Mouse (Mus musculus): ENCODE data around the gene Olfr1030. TPM values are rescaled to one million over a fixed set of nuclear protein-coding genes. Genes with fewer than 3 reads are reported as not detected.
A peak's percentile ranks its signal among the peaks of the same experiment; 100 is the strongest.
"Not testable (repeated sequence)": the region's sequence is repeated elsewhere in the genome, so short reads cannot be mapped to it uniquely, and the experiment has no call there.

The Olfr1030 gene
- not detected in 2 replicates for polyA plus RNA-seq (2016; fragmentation: Nextera tagmentation; extraction: Ambion mirVana)

DNA sequence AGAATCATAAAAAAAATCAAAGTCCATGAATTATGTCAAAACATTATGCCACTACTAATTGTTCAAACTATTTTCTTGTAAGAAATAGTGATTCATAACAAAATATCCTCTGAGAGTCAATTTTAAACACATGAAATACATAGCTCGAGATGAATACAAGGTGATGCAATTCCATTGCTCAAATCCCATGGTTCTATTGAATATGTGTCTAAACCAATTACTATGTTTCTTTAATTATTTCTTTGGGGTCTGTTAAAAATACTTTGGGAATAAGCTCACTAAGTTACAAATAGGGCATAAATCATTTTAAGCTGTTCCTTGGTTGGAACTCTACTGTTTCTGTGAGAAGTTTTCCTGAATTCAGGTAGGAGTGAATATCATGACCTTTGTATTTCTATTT, at the start of gene Olfr1030:
Olfr1030 (plus strand) TSS at position 301 of the 400 bp plus-strand sequence.
- H3K36me3 ChIP-seq = no peaks in the 10 kb centered on the region
- no peak within 1 kb of the TSS for H3K27ac ChIP-seq
- H3K4me1 ChIP-seq (replicated peaks) = no peaks in the 10 kb centered on the region
- no peaks in the 10 kb centered on the region for H3K27me3 ChIP-seq
- no peak for ATAC-seq (ENCODE audit: insufficient number of reproducible peaks, insufficient read depth, low FRiP score, low TSS enrichment, low read depth)
- H3K4me3 ChIP-seq (replicated peaks) = no peak within 1 kb of the TSS
- H3K9ac ChIP-seq (replicated peaks) = no peak within 1 kb of the TSS
- H3K4me2 ChIP-seq = no peak within 1 kb of the TSS
- H3K9me3 ChIP-seq = no peaks in the 10 kb centered on the region
- WGBS = 65% methylated on average over 1 of the region's 1 CpGs

DNA sequence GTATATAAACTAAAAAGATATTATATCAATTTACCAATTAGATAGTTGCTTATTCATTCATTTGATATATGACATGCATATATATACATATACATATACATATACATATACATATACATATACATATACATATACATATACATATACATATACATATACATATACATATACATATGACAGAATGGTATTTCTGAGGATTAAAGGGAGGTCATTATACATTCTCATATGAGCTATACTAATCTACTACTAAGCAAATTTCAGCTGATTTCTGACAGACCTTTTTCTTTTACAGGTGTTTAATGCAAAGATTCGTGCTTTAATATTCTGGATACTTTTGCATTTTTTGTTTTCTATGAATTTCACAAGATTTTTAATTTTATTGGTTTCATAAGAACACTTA, 28.9 kb upstream of the Olfr1030 start, which contains the start of gene Olfr1028:
Olfr1028 (plus strand) TSS at position 301 of the 400 bp plus-strand sequence.
- WGBS = 76% methylated on average over 1 of the region's 1 CpGs
- Histone ChIP-seq H3K9me3 (no peaks in the 10 kb centered on the region), H3K4me1 (replicated peaks) (no peaks in the 10 kb centered on the region), H3K4me2 (no peak within 1 kb of the TSS), H3K4me3 (replicated peaks) (no peak within 1 kb of the TSS), H3K27ac (no peak within 1 kb of the TSS), H3K36me3 (no peaks in the 10 kb centered on the region), H3K9ac (replicated peaks) (no peak within 1 kb of the TSS), H3K27me3 (no peaks in the 10 kb centered on the region)
- ATAC-seq (ENCODE audit: insufficient number of reproducible peaks, insufficient read depth, low FRiP score, low TSS enrichment, low read depth) = no peak

DNA sequence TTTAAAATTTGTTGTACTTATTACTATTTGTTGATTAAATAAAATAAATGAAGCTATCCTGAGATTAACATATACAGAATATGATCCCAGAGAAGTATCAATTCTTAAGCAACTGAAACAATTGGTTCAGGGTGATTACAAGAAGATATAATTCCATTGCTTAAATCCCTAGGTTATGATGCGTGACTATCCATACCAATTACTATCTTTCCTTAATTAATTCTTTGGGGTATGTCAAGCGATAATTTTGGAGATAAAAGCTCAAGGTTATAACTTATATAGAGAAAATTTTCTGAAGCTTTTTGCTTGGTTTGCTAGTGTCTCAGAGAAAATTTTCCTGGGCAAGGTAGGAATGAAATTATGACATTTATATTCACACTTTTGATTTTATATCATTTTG, 5.5 kb upstream of the Olfr1030 start, which contains the start of gene Olfr1029:
Olfr1029 (plus strand) TSS at position 301 of the 400 bp plus-strand sequence.
- Histone ChIP-seq H3K27ac (no peak within 1 kb of the TSS), H3K4me1 (replicated peaks) (no peaks in the 10 kb centered on the region), H3K36me3 (no peaks in the 10 kb centered on the region), H3K4me3 (replicated peaks) (no peak within 1 kb of the TSS), H3K9ac (replicated peaks) (no peak within 1 kb of the TSS), H3K27me3 (no peaks in the 10 kb centered on the region), H3K4me2 (no peak within 1 kb of the TSS), H3K9me3 (no peaks in the 10 kb centered on the region)
- no peak for ATAC-seq (ENCODE audit: insufficient number of reproducible peaks, insufficient read depth, low FRiP score, low TSS enrichment, low read depth)
- 82% methylated on average over 2 of the region's 2 CpGs for WGBS

- Histone ChIP-seq H3K9ac (replicated peaks) (no peak within 1 kb of the TSS), H3K27me3 (no peaks in the 10 kb centered on the region), H3K4me2 (no peak within 1 kb of the TSS), H3K27ac (no peak within 1 kb of the TSS), H3K9me3 (no peaks in the 10 kb centered on the region), H3K4me1 (replicated peaks) (no peaks in the 10 kb centered on the region), H3K36me3 (no peaks in the 10 kb centered on the region), H3K4me3 (replicated peaks) (no peak within 1 kb of the TSS)
- ATAC-seq (ENCODE audit: insufficient number of reproducible peaks, insufficient read depth, low FRiP score, low TSS enrichment, low read depth) = no peak
- WGBS = 58% methylated on average over 3 of the region's 3 CpGs
Observed at GRCm38 (mm10) chr2:85990004-85990403, 10.9 kb downstream of the Olfr1030 start, which contains the start of gene Olfr1031. Gene Olfr1031 (plus strand): TSS chr2:85990304.

DNA sequence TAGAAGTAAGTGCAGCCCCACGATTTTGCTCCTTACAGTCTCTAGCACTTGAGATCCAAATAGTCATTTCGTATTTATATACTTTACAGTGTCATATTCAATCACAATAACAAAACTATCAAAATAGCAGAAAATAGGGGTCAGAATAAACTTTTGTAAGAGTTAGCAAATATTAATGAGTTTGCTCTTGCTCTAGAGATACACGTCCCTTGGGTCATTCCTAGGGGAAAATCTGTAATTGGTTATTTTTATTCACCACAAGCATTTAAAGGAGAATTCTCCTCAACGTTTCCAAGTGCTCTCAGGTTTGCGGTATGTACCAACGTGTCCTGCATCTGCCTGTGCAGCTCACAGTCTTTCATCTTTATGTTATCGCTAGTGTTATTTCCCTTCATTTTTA, 26.2 kb downstream of the Olfr1030 start, which contains the start of gene Olfr1032:
Olfr1032 (plus strand) TSS at position 301 of the 400 bp plus-strand sequence.
- H3K4me2 ChIP-seq = no peak within 1 kb of the TSS
- no peaks in the 10 kb centered on the region for H3K36me3 ChIP-seq
- no peak within 1 kb of the TSS for H3K9ac ChIP-seq (replicated peaks)
- no peaks in the 10 kb centered on the region for H3K9me3 ChIP-seq
- H3K27ac ChIP-seq = no peak within 1 kb of the TSS
- H3K4me1 ChIP-seq (replicated peaks) = no peaks in the 10 kb centered on the region
- no peak for ATAC-seq (ENCODE audit: insufficient number of reproducible peaks, insufficient read depth, low FRiP score, low TSS enrichment, low read depth)
- no peaks in the 10 kb centered on the region for H3K27me3 ChIP-seq
- H3K4me3 ChIP-seq (replicated peaks) = no peak within 1 kb of the TSS
- 87% methylated on average over 7 of the region's 7 CpGs for WGBS

DNA sequence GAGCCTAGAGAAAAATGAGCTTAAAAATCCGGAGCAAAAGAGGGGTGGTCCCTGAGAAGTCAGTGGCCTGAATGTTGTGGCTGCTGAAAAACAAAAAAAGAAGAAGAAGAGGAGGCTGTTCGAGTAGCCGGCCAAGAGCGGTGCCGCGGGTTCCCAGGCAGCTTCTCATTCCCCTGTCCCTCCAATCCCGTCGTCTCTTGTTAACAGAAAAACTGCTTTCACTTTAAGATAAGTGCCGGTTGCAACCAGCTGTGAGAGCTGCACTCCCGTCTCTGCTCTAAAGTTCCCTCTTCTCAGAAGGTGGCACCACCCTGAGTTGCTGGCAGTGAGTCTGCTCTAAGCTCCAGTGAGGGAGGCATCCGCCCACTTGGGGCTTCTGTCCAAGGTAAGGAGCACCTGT, 41.3 kb downstream of the Olfr1030 start, which contains the start of gene Olfr1033:
Olfr1033 (plus strand) TSS at position 228 of the 400 bp plus-strand sequence.
- H3K9ac ChIP-seq (replicated peaks); H3K27ac ChIP-seq; H3K36me3 ChIP-seq; H3K4me1 ChIP-seq (replicated peaks); ATAC-seq (ENCODE audit: insufficient number of reproducible peaks, insufficient read depth, low FRiP score, low TSS enrichment, low read depth); H3K27me3 ChIP-seq; H3K9me3 ChIP-seq: not testable (repeated sequence)
- Histone ChIP-seq H3K4me2 (peak within 1 kb of the TSS; percentile 54), H3K4me3 (replicated peaks) (peak within 1 kb of the TSS; percentile 37)
- WGBS = 6% methylated on average over 11 of the region's 11 CpGs

DNA sequence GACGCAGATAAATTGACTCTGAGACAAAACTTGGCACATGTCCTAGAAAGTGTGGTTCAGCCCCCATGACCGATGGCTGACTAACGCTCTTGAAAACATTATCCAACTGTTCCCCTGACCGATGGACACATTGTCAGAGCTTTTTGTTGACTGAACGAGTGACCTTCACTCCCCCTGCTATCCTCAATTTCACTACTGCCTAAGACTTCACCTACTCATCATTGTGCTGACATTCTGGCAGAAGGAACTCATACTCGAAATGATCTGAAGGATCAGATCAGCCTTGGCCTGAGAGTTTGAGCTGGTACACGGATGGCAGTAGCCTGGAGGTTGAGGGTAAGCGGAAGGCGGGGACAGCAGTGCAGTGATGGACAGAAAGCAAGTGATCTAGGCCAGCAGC, 42.4 kb downstream of the Olfr1030 start:
- 86% methylated on average over 4 of the region's 9 CpGs for WGBS

More for the DNA sequence above, 42.4 kb downstream of the Olfr1030 start:
- H3K9me3 ChIP-seq; ATAC-seq (ENCODE audit: insufficient number of reproducible peaks, insufficient read depth, low FRiP score, low TSS enrichment, low read depth); H3K27me3 ChIP-seq; H3K4me2 ChIP-seq; H3K4me3 ChIP-seq (replicated peaks); H3K4me1 ChIP-seq (replicated peaks); H3K27ac ChIP-seq; H3K36me3 ChIP-seq; H3K9ac ChIP-seq (replicated peaks): not testable (repeated sequence)

Other genes starting within 250 kb of the Olfr1030 start
- gene Olfr1012, start 216.5 kb upstream of the Olfr1030 start, polyA plus RNA-seq (2016; fragmentation: Nextera tagmentation; extraction: Ambion mirVana) = not detected in 2 replicates
- not detected in 2 replicates for gene Olfr1013, start 212.2 kb upstream of the Olfr1030 start, polyA plus RNA-seq (2016; fragmentation: Nextera tagmentation; extraction: Ambion mirVana)
- not detected in 2 replicates for gene Olfr1014, start 206.6 kb upstream of the Olfr1030 start, polyA plus RNA-seq (2016; fragmentation: Nextera tagmentation; extraction: Ambion mirVana)
- gene Olfr1015, start 197.3 kb upstream of the Olfr1030 start, polyA plus RNA-seq (2016; fragmentation: Nextera tagmentation; extraction: Ambion mirVana) = not detected in 2 replicates
- not detected in 2 replicates for gene Olfr1016, start 176.7 kb upstream of the Olfr1030 start, polyA plus RNA-seq (2016; fragmentation: Nextera tagmentation; extraction: Ambion mirVana)
- gene Olfr1018, start 160.8 kb upstream of the Olfr1030 start, polyA plus RNA-seq (2016; fragmentation: Nextera tagmentation; extraction: Ambion mirVana) = not detected in 2 replicates
- not detected in 2 replicates for gene Olfr1019, start 133.8 kb upstream of the Olfr1030 start, polyA plus RNA-seq (2016; fragmentation: Nextera tagmentation; extraction: Ambion mirVana)
- not detected in 2 replicates for gene Olfr1020, start 132.2 kb upstream of the Olfr1030 start, polyA plus RNA-seq (2016; fragmentation: Nextera tagmentation; extraction: Ambion mirVana)
- gene Olfr1022, start 110.7 kb upstream of the Olfr1030 start, polyA plus RNA-seq (2016; fragmentation: Nextera tagmentation; extraction: Ambion mirVana) = not detected in 2 replicates
- gene Olfr1023, start 93.6 kb upstream of the Olfr1030 start, polyA plus RNA-seq (2016; fragmentation: Nextera tagmentation; extraction: Ambion mirVana) = not detected in 2 replicates
- not detected in 2 replicates for gene Olfr1024, start 74.2 kb upstream of the Olfr1030 start, polyA plus RNA-seq (2016; fragmentation: Nextera tagmentation; extraction: Ambion mirVana)
- not detected in 2 replicates for gene Olfr1025-ps1, start 64.1 kb upstream of the Olfr1030 start, polyA plus RNA-seq (2016; fragmentation: Nextera tagmentation; extraction: Ambion mirVana)
- not detected in 2 replicates for gene Olfr1026, start 57.7 kb upstream of the Olfr1030 start, polyA plus RNA-seq (2016; fragmentation: Nextera tagmentation; extraction: Ambion mirVana)
- not detected in 2 replicates for gene Olfr1028, start 28.8 kb upstream of the Olfr1030 start, polyA plus RNA-seq (2016; fragmentation: Nextera tagmentation; extraction: Ambion mirVana)
- not detected in 2 replicates for gene Olfr1029, start 5.4 kb upstream of the Olfr1030 start, polyA plus RNA-seq (2016; fragmentation: Nextera tagmentation; extraction: Ambion mirVana)
- not detected in 2 replicates for gene Olfr1031, start 11.0 kb downstream of the Olfr1030 start, polyA plus RNA-seq (2016; fragmentation: Nextera tagmentation; extraction: Ambion mirVana)
- gene Olfr1032, start 26.3 kb downstream of the Olfr1030 start, polyA plus RNA-seq (2016; fragmentation: Nextera tagmentation; extraction: Ambion mirVana) = not detected in 2 replicates
- gene Olfr1033, start 41.4 kb downstream of the Olfr1030 start, polyA plus RNA-seq (2016; fragmentation: Nextera tagmentation; extraction: Ambion mirVana) = not detected in 2 replicates
- 0.04 TPM in 1 of 2 replicates, not detected in the other for gene Olfr1034, start 66.6 kb downstream of the Olfr1030 start, polyA plus RNA-seq (2016; fragmentation: Nextera tagmentation; extraction: Ambion mirVana)
- gene Olfr1036, start 94.7 kb downstream of the Olfr1030 start, polyA plus RNA-seq (2016; fragmentation: Nextera tagmentation; extraction: Ambion mirVana) = not detected in 2 replicates
- not detected in 2 replicates for gene Olfr1037, start 108.1 kb downstream of the Olfr1030 start, polyA plus RNA-seq (2016; fragmentation: Nextera tagmentation; extraction: Ambion mirVana)
- not detected in 2 replicates for gene Olfr1039, start 156.7 kb downstream of the Olfr1030 start, polyA plus RNA-seq (2016; fragmentation: Nextera tagmentation; extraction: Ambion mirVana)
- not detected in 2 replicates for gene Olfr1040, start 167.5 kb downstream of the Olfr1030 start, polyA plus RNA-seq (2016; fragmentation: Nextera tagmentation; extraction: Ambion mirVana)
- not detected in 2 replicates for gene Olfr1042, start 182.6 kb downstream of the Olfr1030 start, polyA plus RNA-seq (2016; fragmentation: Nextera tagmentation; extraction: Ambion mirVana)
- gene Olfr1043, start 188.2 kb downstream of the Olfr1030 start, polyA plus RNA-seq (2016; fragmentation: Nextera tagmentation; extraction: Ambion mirVana) = not detected in 2 replicates
- not detected in 2 replicates for gene Olfr1044, start 198.5 kb downstream of the Olfr1030 start, polyA plus RNA-seq (2016; fragmentation: Nextera tagmentation; extraction: Ambion mirVana)
- not detected in 2 replicates for gene Olfr52, start 206.4 kb downstream of the Olfr1030 start, polyA plus RNA-seq (2016; fragmentation: Nextera tagmentation; extraction: Ambion mirVana)
- gene Olfr1045, start 223.7 kb downstream of the Olfr1030 start, polyA plus RNA-seq (2016; fragmentation: Nextera tagmentation; extraction: Ambion mirVana) = not detected in 2 replicates
- not detected in 2 replicates for gene Olfr1046, start 240.0 kb downstream of the Olfr1030 start, polyA plus RNA-seq (2016; fragmentation: Nextera tagmentation; extraction: Ambion mirVana)